Mouse (Mus musculus) liver, embryonic 12.5 days (tissue): ENCODE measurements at regions not wholly inside any gene's neighbourhood (a gene's known extent, or its start where the extent isn't known, plus 50 kb on each side); places are given as distances from the start of the nearest gene placed in this dataset.
"Not testable (repeated sequence)": the region's sequence is repeated elsewhere in the genome, so short reads cannot be mapped to it uniquely, and the experiment has no call there.

Experiments
- ATAC-seq: fragments of 200-750 bp; cut with Nextera tagmentation; 2 replicates; pipeline ENCODE4 v1.8.0; 2017; ENCODE audit warnings: moderate number of reproducible peaks, mild to moderate bottlenecking, moderate library complexity
- H3K27ac ChIP-seq: fragments of 300-500 bp; sonication (generic); 2 replicates; pipeline ENCODE4 v1.5.1; 2016; ENCODE audit warnings: mild to moderate bottlenecking
- H3K27me3 ChIP-seq: fragments of 300-500 bp; sonication (generic); replicated peaks from 2 replicates; pipeline ENCODE4 v1.6.1; 2016; ENCODE audit warnings: mild to moderate bottlenecking, moderate library complexity
- H3K36me3 ChIP-seq: fragments of 300-500 bp; sonication (generic); 2 replicates; pipeline ENCODE4 v1.6.1; 2016; ENCODE audit warnings: mild to moderate bottlenecking, moderate library complexity
- H3K4me1 ChIP-seq: fragments of 300-500 bp; sonication (generic); 2 replicates; pipeline ENCODE4 v1.6.1; 2016
- H3K4me2 ChIP-seq: fragments of 300-500 bp; sonication (generic); 2 replicates; pipeline ENCODE4 v1.6.1; 2016; ENCODE audit warnings: mild to moderate bottlenecking, moderate library complexity
- H3K4me3 ChIP-seq: fragments of 300-500 bp; sonication (generic); 2 replicates; pipeline ENCODE4 v1.5.1; 2016; ENCODE audit warnings: mild to moderate bottlenecking, moderate library complexity
- H3K9ac ChIP-seq: fragments of 300-500 bp; sonication (generic); 2 replicates; pipeline ENCODE4 v1.6.1; 2016; ENCODE audit warnings: mild to moderate bottlenecking, moderate library complexity
- H3K9me3 ChIP-seq: fragments of 300-500 bp; sonication (generic); replicated peaks from 2 replicates; pipeline ENCODE4 v1.6.1; 2016; ENCODE audit warnings: mild to moderate bottlenecking, moderate library complexity
- WGBS: fragments of 180-500 bp; shearing (Covaris S2); methylation state at CpG from one replicate; pipeline ENCODE4 v1.1.7; 2016; ENCODE audit not compliant: insufficient replicate concordance; 5-methylcytosine and 5-hydroxymethylcytosine counted together

GRCm38 (mm10) chr16:51002876-51003275 is 411.9 kb upstream of the Ccdc54 start:
- no peaks in the 10 kb centered on the region for H3K27me3 ChIP-seq
- H3K9ac ChIP-seq, result no peak overlapping the region
- no peak for ATAC-seq
- no peak overlapping the region for H3K4me2 ChIP-seq
- H3K36me3 ChIP-seq, result no peaks in the 10 kb centered on the region
- no peaks in the 10 kb centered on the region for H3K9me3 ChIP-seq
- no peak overlapping the region for H3K4me3 ChIP-seq
- H3K27ac ChIP-seq, result no peak overlapping the region
- no peaks in the 10 kb centered on the region for H3K4me1 ChIP-seq

GRCm38 (mm10) chr16:50964395-50964794 is 373.4 kb upstream of the Ccdc54 start:
- Histone ChIP-seq H3K9me3 (no peaks in the 10 kb centered on the region), H3K27ac (no peak overlapping the region), H3K4me3 (no peak overlapping the region), H3K9ac (no peak overlapping the region), H3K4me1 (no peaks in the 10 kb centered on the region), H3K4me2 (no peak overlapping the region), H3K36me3 (no peaks in the 10 kb centered on the region), H3K27me3 (no peaks in the 10 kb centered on the region)
- WGBS, result 69% methylated on average over 2 of the region's 2 CpGs
- no peak for ATAC-seq

- Histone ChIP-seq H3K27ac (no peak overlapping the region), H3K9ac (no peak overlapping the region), H3K4me1 (no peaks in the 10 kb centered on the region), H3K36me3 (no peaks in the 10 kb centered on the region), H3K4me3 (no peak overlapping the region), H3K4me2 (no peak overlapping the region), H3K27me3 (no peaks in the 10 kb centered on the region), H3K9me3 (no peaks in the 10 kb centered on the region)
- 55% methylated on average over 4 of the region's 4 CpGs for WGBS
- no peak for ATAC-seq
Observed at GRCm38 (mm10) chr16:50944091-50944490, 353.1 kb upstream of the Ccdc54 start.

- not testable (repeated sequence) for H3K27ac ChIP-seq, H3K27me3 ChIP-seq, ATAC-seq, H3K9ac ChIP-seq, H3K4me3 ChIP-seq, H3K4me1 ChIP-seq, H3K36me3 ChIP-seq, H3K9me3 ChIP-seq, H3K4me2 ChIP-seq
- WGBS, result 77% methylated on average over 6 of the region's 6 CpGs
Observed at GRCm38 (mm10) chr16:50943581-50943980, 352.6 kb upstream of the Ccdc54 start.

- Histone ChIP-seq H3K9me3 (no peaks in the 10 kb centered on the region), H3K4me3 (no peak overlapping the region), H3K4me1 (no peaks in the 10 kb centered on the region), H3K27ac (no peak overlapping the region), H3K9ac (no peak overlapping the region), H3K4me2 (no peak overlapping the region), H3K36me3 (no peaks in the 10 kb centered on the region), H3K27me3 (no peaks in the 10 kb centered on the region)
- no peak for ATAC-seq
Observed at GRCm38 (mm10) chr16:50942291-50942690, 351.3 kb upstream of the Ccdc54 start.

- no peak overlapping the region for H3K27ac ChIP-seq
- WGBS, result 27% methylated on average over 6 of the region's 6 CpGs
- no peaks in the 10 kb centered on the region for H3K4me1 ChIP-seq
- H3K4me2 ChIP-seq, result no peak overlapping the region
- H3K9me3 ChIP-seq, result no peaks in the 10 kb centered on the region
- no peak for ATAC-seq
- no peaks in the 10 kb centered on the region for H3K36me3 ChIP-seq
- H3K4me3 ChIP-seq, result no peak overlapping the region
- no peaks in the 10 kb centered on the region for H3K27me3 ChIP-seq
- no peak overlapping the region for H3K9ac ChIP-seq
Observed at GRCm38 (mm10) chr16:50939316-50939715, 348.4 kb upstream of the Ccdc54 start.

- H3K4me3 ChIP-seq, result no peak overlapping the region
- no peaks in the 10 kb centered on the region for H3K9me3 ChIP-seq
- no peaks in the 10 kb centered on the region for H3K36me3 ChIP-seq
- no peak overlapping the region for H3K27ac ChIP-seq
- no peaks in the 10 kb centered on the region for H3K27me3 ChIP-seq
- 35% methylated on average over 2 of the region's 2 CpGs for WGBS
- H3K4me1 ChIP-seq, result no peaks in the 10 kb centered on the region
- H3K9ac ChIP-seq, result no peak overlapping the region
- H3K4me2 ChIP-seq, result no peak overlapping the region
- ATAC-seq, result no peak
Observed at GRCm38 (mm10) chr16:50907732-50908131, 316.8 kb upstream of the Ccdc54 start.

GRCm38 (mm10) chr16:50899151-50899550 is 308.2 kb upstream of the Ccdc54 start:
- Histone ChIP-seq H3K27ac (no peak overlapping the region), H3K36me3 (no peaks in the 10 kb centered on the region), H3K4me2 (no peak overlapping the region), H3K4me1 (no peaks in the 10 kb centered on the region), H3K4me3 (no peak overlapping the region), H3K9me3 (no peaks in the 10 kb centered on the region), H3K27me3 (no peaks in the 10 kb centered on the region), H3K9ac (no peak overlapping the region)
- 56% methylated on average over 2 of the region's 2 CpGs for WGBS
- ATAC-seq, result no peak

GRCm38 (mm10) chr16:50877926-50878325 is 287.0 kb upstream of the Ccdc54 start:
- Histone ChIP-seq H3K4me1 (no peaks in the 10 kb centered on the region), H3K4me2 (no peak overlapping the region), H3K27me3 (no peaks in the 10 kb centered on the region), H3K4me3 (no peak overlapping the region), H3K9me3 (no peaks in the 10 kb centered on the region), H3K9ac (no peak overlapping the region), H3K27ac (no peak overlapping the region), H3K36me3 (no peaks in the 10 kb centered on the region)
- no peak for ATAC-seq
- 29% methylated on average over 3 of the region's 3 CpGs for WGBS

GRCm38 (mm10) chr16:50871318-50871717 is 280.4 kb upstream of the Ccdc54 start:
- H3K36me3 ChIP-seq, result no peaks in the 10 kb centered on the region
- H3K4me2 ChIP-seq, result no peak overlapping the region
- H3K4me1 ChIP-seq, result no peaks in the 10 kb centered on the region
- no peak overlapping the region for H3K9ac ChIP-seq
- H3K4me3 ChIP-seq, result no peak overlapping the region
- no peak for ATAC-seq
- H3K27ac ChIP-seq, result no peak overlapping the region
- no peaks in the 10 kb centered on the region for H3K27me3 ChIP-seq
- WGBS, result 52% methylated on average over 4 of the region's 4 CpGs
- H3K9me3 ChIP-seq, result no peaks in the 10 kb centered on the region

- H3K4me1 ChIP-seq, result no peaks in the 10 kb centered on the region
- no peak overlapping the region for H3K4me2 ChIP-seq
- no peaks in the 10 kb centered on the region for H3K27me3 ChIP-seq
- ATAC-seq, result no peak
- no peaks in the 10 kb centered on the region for H3K36me3 ChIP-seq
- WGBS, result 76% methylated on average over 5 of the region's 5 CpGs
- H3K4me3 ChIP-seq, result no peak overlapping the region
- H3K9me3 ChIP-seq, result no peaks in the 10 kb centered on the region
- H3K27ac ChIP-seq, result no peak overlapping the region
- no peak overlapping the region for H3K9ac ChIP-seq
Observed at GRCm38 (mm10) chr16:50863565-50863964, 272.6 kb upstream of the Ccdc54 start.

- H3K4me1 ChIP-seq, result no peaks in the 10 kb centered on the region
- H3K9ac ChIP-seq, result no peak overlapping the region
- no peaks in the 10 kb centered on the region for H3K27me3 ChIP-seq
- no peaks in the 10 kb centered on the region for H3K36me3 ChIP-seq
- no peak overlapping the region for H3K4me3 ChIP-seq
- 52% methylated on average over 1 of the region's 1 CpGs for WGBS
- H3K9me3 ChIP-seq, result no peaks in the 10 kb centered on the region
- no peak for ATAC-seq
- no peak overlapping the region for H3K27ac ChIP-seq
- no peak overlapping the region for H3K4me2 ChIP-seq
Observed at GRCm38 (mm10) chr16:50859513-50859912, 268.6 kb upstream of the Ccdc54 start.

- Histone ChIP-seq H3K4me2 (no peak overlapping the region), H3K36me3 (no peaks in the 10 kb centered on the region), H3K9me3 (no peaks in the 10 kb centered on the region), H3K27ac (no peak overlapping the region), H3K4me3 (no peak overlapping the region), H3K27me3 (no peaks in the 10 kb centered on the region), H3K9ac (no peak overlapping the region), H3K4me1 (no peaks in the 10 kb centered on the region)
- no peak for ATAC-seq
- WGBS, result 68% methylated on average over 5 of the region's 5 CpGs
Observed at GRCm38 (mm10) chr16:50852081-50852480, 261.1 kb upstream of the Ccdc54 start.
